Mouse (Mus musculus): ENCODE results near the gene Plekha1. TPM values are rescaled to one million over a fixed set of nuclear protein-coding genes. Genes with fewer than 3 reads are reported as not detected.

Gene Plekha1
- total RNA-seq, 2 experiments from 2014 or later, result 95.9 to 98.5 TPM

DNA sequence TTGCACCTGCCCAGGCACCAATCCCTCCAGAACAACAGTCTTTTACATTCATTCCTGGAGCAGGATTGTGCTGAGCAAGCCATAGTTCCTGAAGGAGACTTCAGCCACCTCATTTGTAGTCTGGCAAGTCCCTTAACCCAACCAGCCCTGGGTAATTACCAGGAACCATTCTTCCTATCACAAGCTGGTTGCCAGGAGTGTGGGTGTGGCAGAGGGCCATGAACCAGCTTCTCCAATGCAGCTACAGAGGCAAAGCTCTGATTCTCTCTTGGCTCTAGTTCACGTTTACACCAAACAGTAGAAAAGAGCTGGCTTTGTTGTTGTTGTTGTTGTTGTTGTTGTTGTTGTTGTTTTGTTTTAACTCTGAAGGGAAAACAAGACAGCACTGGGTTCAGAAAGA, 3.1 kb upstream of the Plekha1 start:
- no peak for DNase-seq (ENCODE audit: extremely low spot score in 1 of 2, low spot score in 2 of 2)
- Histone ChIP-seq H3K27ac (no peak overlapping the region), H3K4me3 (no peak overlapping the region)
- intact Hi-C loops (cut with DNase I), result no loop called here
- TF ChIP-seq CTCF (IDR thresholded peaks at IDR 0.05), result no peak

DNA sequence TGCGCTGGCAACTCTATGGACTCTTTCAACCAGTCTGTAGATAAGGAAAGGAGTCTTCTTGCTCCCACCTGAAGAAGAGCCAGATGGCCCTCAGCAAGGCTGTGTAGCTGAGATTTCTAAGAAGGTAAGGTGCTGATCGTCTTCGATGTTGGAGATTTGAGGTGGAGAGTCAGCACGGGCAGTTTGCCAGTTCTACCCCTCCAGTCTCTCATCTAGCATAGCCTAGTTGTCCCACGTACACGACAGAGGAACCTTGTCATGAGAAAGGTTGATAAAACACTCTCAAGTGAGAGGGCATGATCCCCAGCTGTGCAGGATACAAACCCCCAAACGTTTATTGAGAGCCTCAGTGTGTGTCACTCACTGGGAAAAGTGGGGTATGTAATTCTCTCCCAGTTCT, 845 bp upstream of the Plekha1 start:
- DNase-seq (ENCODE audit: extremely low spot score in 1 of 2, low spot score in 2 of 2), result no peak
- no peak overlapping the region for H3K4me3 ChIP-seq
- no peak overlapping the region for H3K27ac ChIP-seq
- intact Hi-C loops (cut with DNase I), result no loop called here
- no peak for TF ChIP-seq CTCF (IDR thresholded peaks at IDR 0.05)

DNA sequence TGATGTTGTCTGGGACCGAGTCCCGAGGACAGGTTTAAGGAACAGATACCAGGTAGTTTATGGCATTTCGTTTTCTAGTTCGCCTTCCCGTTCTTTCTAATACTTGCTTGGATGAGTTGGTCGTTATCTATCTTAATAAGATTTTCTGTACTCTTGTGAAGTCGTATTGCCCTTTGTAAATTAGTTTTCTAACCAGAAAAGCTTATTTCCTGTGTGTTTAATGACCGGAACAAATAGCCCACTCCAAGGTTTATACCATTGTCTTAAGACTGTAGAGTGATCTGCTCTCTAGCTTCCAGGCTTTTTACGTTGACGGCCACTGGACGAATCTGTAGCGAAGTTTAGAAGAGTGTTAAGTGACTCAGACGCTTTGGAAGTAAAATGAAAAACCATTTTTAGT, 1.1 kb downstream of the Plekha1 start:
- intact Hi-C loops (cut with DNase I), result loop anchor here (2.0 kb wide), 1 partner anchor 26 kb away; no protein-coding TSS in a partner anchor
- Histone ChIP-seq H3K27ac (peak overlapping the region; percentile 97), H3K4me3 (peak overlapping the region; percentile 72)
- TF ChIP-seq CTCF (IDR thresholded peaks at IDR 0.05), result no peak
- DNase-seq (ENCODE audit: extremely low spot score in 1 of 2, low spot score in 2 of 2), result no peak

- no peak for TF ChIP-seq CTCF (IDR thresholded peaks at IDR 0.05)
- DNase-seq (ENCODE audit: extremely low spot score in 1 of 2, low spot score in 2 of 2), result no peak
- intact Hi-C loops (cut with DNase I), result loop anchor here (2.0 kb wide), 1 partner anchor 26 kb away; no protein-coding TSS in a partner anchor
- H3K27ac ChIP-seq, result peak overlapping the region; percentile 97
- H3K4me3 ChIP-seq, result peak overlapping the region; percentile 72
Measured at GRCm38 (mm10) chr7:130867256-130867655, 1.7 kb downstream of the Plekha1 start.

DNA sequence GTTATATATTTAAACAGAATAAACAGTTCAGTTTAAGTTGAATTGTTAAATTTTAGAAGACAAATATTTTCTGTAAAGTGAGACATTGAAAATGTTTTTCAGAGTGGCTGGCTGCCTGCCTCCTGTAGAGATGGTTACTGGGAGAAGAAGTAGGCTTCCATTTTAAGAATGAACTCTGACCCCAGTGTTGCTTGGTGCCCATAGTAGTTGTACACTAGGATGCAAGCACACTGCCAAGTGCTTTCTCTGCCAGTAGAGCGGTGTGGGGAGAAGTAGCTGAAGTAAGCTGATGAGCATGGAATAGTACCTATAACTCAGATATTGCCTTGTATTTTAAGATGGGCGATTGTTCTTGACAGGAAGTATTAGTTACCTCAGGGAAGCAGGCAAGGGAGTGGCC, 18.6 kb downstream of the Plekha1 start:
- intact Hi-C loops (cut with DNase I), result no loop called here
- no peak for TF ChIP-seq CTCF (IDR thresholded peaks at IDR 0.05)
- no peak for DNase-seq (ENCODE audit: extremely low spot score in 1 of 2, low spot score in 2 of 2)
- no peak overlapping the region for H3K27ac ChIP-seq
- H3K4me3 ChIP-seq, result no peak overlapping the region

- H3K27ac ChIP-seq, result peak overlapping the region; percentile 19; the same call in 1 of the 2 replicates
- intact Hi-C loops (cut with DNase I), result no loop called here
- TF ChIP-seq CTCF (IDR thresholded peaks at IDR 0.05), result no peak
- no peak for DNase-seq (ENCODE audit: extremely low spot score in 1 of 2, low spot score in 2 of 2)
- H3K4me3 ChIP-seq, result no peak overlapping the region
Measured at GRCm38 (mm10) chr7:130886246-130886645, 20.7 kb downstream of the Plekha1 start.

DNA sequence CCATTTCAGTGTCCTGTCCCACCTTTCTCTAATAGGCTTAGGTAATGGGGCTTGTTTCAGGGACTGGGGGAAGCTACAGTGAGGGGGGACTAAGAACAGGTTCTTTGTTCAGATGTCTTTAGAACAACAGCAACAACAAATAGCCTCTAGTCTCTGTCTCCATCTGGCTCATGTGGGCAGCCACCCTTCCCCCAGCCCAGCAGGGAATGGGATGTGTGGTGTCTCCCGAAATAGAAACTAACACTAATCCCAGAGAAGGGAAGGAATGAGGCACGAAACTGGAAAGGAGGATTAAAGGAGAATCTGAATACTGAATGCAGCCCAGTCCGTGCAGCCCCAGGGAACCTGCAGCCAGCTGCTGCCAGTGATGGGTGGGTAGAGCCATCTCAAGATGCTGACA, 22.4 kb downstream of the Plekha1 start:
- intact Hi-C loops (cut with DNase I), result no loop called here
- Histone ChIP-seq H3K4me3 (no peak overlapping the region), H3K27ac (peak overlapping the region; percentile 55)
- DNase-seq (ENCODE audit: extremely low spot score in 1 of 2, low spot score in 2 of 2), result peak in 1 of 2 experiments; percentile 41
- TF ChIP-seq CTCF (IDR thresholded peaks at IDR 0.05), result no peak

DNA sequence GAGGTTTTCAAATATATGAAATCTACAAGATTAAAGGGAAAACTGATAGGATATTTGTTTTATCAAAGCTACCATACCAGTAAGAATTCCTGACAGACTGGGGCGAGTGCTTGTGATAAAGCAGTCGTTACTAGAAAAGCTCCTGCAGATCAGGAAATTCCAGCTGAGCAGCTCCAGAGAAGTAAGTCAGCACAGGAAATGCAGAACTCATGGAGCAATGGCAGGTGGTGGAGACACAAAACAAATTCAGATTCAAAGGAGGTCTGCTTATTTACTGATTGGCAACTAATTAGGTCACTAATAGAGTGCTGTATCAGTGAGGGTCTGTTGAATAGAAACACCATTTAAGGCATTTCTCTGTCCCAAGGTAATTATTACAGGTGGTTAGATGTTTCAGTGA, 25.3 kb downstream of the Plekha1 start:
- no peak overlapping the region for H3K4me3 ChIP-seq

GRCm38 (mm10) chr7:130892973-130893372, 27.4 kb downstream of the Plekha1 start:
- TF ChIP-seq CTCF (IDR thresholded peaks at IDR 0.05), result no peak
- peak; percentile 37 for DNase-seq (ENCODE audit: extremely low spot score in 1 of 2, low spot score in 2 of 2)
- no peak overlapping the region for H3K4me3 ChIP-seq
- peak overlapping the region; percentile 66 for H3K27ac ChIP-seq
- intact Hi-C loops (cut with DNase I), result loop anchor here (2.0 kb wide), 1 partner anchor 26 kb away; no protein-coding TSS in a partner anchor

More for the DNA sequence above, 25.3 kb downstream of the Plekha1 start:
- H3K27ac ChIP-seq, result peak overlapping the region; percentile 10; the same call in 1 of the 2 replicates
- no peak for DNase-seq (ENCODE audit: extremely low spot score in 1 of 2, low spot score in 2 of 2)
- intact Hi-C loops (cut with DNase I), result no loop called here
- TF ChIP-seq CTCF (IDR thresholded peaks at IDR 0.05), result no peak

DNA sequence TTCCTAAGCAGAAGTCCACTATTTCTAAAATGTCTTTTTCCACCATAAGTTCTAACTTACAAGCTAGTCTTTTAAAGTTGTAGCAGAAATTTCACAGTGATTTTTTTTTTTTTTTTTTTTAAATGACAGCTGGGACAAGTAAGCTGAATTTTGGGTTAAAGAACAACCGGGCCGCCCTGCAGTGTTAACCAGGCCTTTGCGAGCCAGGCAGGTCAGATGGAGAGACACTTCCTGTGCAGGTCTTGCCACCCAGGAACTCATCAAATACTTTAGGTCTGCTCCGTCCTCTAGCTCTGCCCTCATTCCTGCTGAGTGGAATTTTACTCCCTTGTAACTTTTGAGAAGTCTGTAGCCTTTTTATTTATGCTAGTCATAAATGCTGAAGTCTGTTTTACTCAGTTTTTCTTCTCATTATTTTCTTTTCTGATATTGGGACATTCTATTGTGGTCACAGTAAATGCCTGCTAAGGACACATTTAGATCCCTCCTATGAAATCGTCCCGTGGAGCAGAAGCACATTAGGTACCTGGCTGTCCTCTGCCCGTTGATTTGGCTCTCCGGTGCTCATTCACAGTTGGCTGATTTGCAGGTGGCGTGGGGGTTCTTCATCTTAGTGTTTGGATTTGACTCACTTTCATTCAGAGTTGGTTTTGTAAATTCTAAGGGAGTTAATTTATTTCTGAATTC, 29.5 kb downstream of the Plekha1 start:
- intact Hi-C loops (cut with DNase I), result no loop called here
- Histone ChIP-seq H3K27ac (peak overlapping the region; percentile 78; the same call in 1 of the 2 replicates), H3K4me3 (no peak overlapping the region)
- no peak for DNase-seq (ENCODE audit: extremely low spot score in 1 of 2, low spot score in 2 of 2)
- TF ChIP-seq CTCF (IDR thresholded peaks at IDR 0.05), result no peak

GRCm38 (mm10) chr7:130895618-130895945, 30.0 kb downstream of the Plekha1 start:
- Histone ChIP-seq H3K4me3 (no peak overlapping the region), H3K27ac (peak overlapping the region; percentile 78)
- TF ChIP-seq CTCF (IDR thresholded peaks at IDR 0.05), result no peak
- DNase-seq (ENCODE audit: extremely low spot score in 1 of 2, low spot score in 2 of 2), result no peak
- intact Hi-C loops (cut with DNase I), result no loop called here

DNA sequence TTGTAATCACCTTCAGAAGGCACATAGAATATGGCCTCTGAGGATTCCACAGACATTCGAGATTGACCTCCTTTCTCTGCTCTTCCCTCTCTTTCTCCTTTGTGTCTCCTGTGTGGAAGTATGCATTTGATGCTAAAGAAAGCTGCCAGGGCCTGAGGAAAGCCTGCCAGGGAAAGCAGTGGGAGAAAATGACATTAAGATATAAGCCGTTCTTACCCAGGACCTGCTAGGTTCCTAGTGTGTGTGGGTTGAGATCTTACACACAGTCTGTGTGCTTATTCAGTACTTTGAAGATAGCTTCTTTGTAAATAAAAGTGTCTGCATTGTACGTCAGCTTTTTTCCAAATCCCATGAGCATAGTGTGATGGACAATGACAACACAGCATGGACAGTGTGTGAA, 30.5 kb downstream of the Plekha1 start:
- Histone ChIP-seq H3K4me3 (no peak overlapping the region), H3K27ac (peak overlapping the region; percentile 78)
- intact Hi-C loops (cut with DNase I), result no loop called here
- DNase-seq (ENCODE audit: extremely low spot score in 1 of 2, low spot score in 2 of 2), result no peak
- TF ChIP-seq CTCF (IDR thresholded peaks at IDR 0.05), result no peak

DNA sequence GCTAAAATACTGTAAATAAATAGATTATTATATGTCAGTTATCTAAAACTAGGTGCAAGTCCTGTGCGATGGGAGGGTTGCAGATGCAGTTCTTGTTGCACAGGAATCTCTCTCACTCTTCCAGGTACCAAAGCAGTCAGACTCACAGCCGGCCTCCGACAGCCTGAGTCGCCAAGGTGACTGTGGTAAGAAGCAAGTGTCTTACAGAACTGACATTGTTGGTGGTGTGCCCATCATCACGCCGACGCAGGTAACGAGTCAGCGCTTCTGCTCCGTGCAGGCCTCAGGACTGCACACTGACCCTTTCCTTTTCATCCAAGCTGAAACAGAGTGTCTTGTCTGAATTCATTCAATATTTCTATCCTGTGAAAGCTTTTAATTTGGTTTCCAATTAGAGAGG, 31.6 kb downstream of the Plekha1 start:
- no peak for TF ChIP-seq CTCF (IDR thresholded peaks at IDR 0.05)
- Histone ChIP-seq H3K27ac (no peak overlapping the region), H3K4me3 (no peak overlapping the region)
- intact Hi-C loops (cut with DNase I), result no loop called here
- no peak for DNase-seq (ENCODE audit: extremely low spot score in 1 of 2, low spot score in 2 of 2)
